Mouse (Mus musculus) ES-Bruce4 (cell line): ENCODE results near the gene Gm10715. TPM values are rescaled to one million over a fixed set of nuclear protein-coding genes. Genes with fewer than 3 reads are reported as not detected.
"Not testable (repeated sequence)": the region's sequence is repeated elsewhere in the genome, so short reads cannot be mapped to it uniquely, and the experiment has no call there.

Source experiments
- H3K27ac ChIP-seq: 2 replicates; pipeline ENCODE4 v1.5.1; 2012; ENCODE audit warnings: low read length, inconsistent platforms; ENCODE audit not compliant: insufficient read depth
- H3K27me3 ChIP-seq: 2 replicates; pipeline ENCODE4 v1.6.1; 2012; ENCODE audit warnings: mild to moderate bottlenecking, low read length, inconsistent platforms; ENCODE audit not compliant: control insufficient read depth, poor library complexity, insufficient read depth, severe bottlenecking
- H3K36me3 ChIP-seq: 2 replicates; pipeline ENCODE4 v1.6.1; 2012; ENCODE audit warnings: inconsistent platforms, mild to moderate bottlenecking, low read length, moderate library complexity; ENCODE audit not compliant: control insufficient read depth, poor library complexity, insufficient read depth, severe bottlenecking
- H3K4me1 ChIP-seq: one replicate; pipeline ENCODE4 v1.8.1; 2011; ENCODE audit warnings: low read length; ENCODE audit not compliant: control insufficient read depth, insufficient read depth
- H3K4me3 ChIP-seq: 2 replicates; pipeline ENCODE4 v1.5.1; 2011; ENCODE audit warnings: low read depth, mild to moderate bottlenecking, low read length
- H3K9ac ChIP-seq: 2 replicates; pipeline ENCODE4 v1.6.1; 2012; ENCODE audit warnings: low read depth, mild to moderate bottlenecking, inconsistent platforms; ENCODE audit not compliant: poor library complexity, severe bottlenecking
- H3K9me3 ChIP-seq: replicated peaks from 2 replicates; pipeline ENCODE4 v1.6.1; 2012; ENCODE audit warnings: mild to moderate bottlenecking, low read length, inconsistent platforms; ENCODE audit not compliant: control insufficient read depth, poor library complexity, insufficient read depth, severe bottlenecking
- EP300 ChIP-seq: IDR thresholded peaks from 2 replicates; pipeline ENCODE4 v1.6.1; 2011; ENCODE audit warnings: low read depth, low read length; ENCODE audit not compliant: insufficient read depth
- polyA plus RNA-seq: library from polyadenylated mRNA; stranded (reverse); fragments of >200 nt; gene quantifications from 2 replicates; pipeline ENCODE4 v1.2.4, GENCODE M21; 2011; ENCODE audit warnings: low read depth; ENCODE audit not compliant: missing spikeins, insufficient read depth, insufficient read length

Gm10715 gene
- not detected in 2 replicates for polyA plus RNA-seq

DNA sequence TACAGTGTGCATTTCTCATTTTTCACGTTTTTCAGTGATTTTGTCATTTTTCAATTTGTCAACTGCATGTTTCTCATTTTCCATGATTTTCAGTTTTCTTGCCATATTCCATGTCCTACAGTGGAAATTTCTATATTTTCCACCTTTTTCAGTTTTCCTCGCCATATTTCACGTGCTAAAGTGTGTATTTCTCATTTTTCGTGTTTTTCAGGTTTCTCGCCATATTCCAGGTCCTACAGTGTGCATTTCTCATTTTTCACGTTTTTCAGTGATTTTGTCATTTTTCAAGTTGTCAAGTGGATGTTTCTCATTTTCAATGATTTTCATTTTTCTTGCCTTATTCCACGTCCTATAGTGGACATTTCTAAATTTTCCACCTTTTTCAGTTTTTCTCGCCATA lies at the start of gene Gm10715:
Gm10715 (plus strand) TSS at position 301 of the 400 bp plus-strand sequence.
- H3K36me3 ChIP-seq, H3K4me1 ChIP-seq, H3K27me3 ChIP-seq, H3K27ac ChIP-seq, H3K9ac ChIP-seq, H3K4me3 ChIP-seq, H3K9me3 ChIP-seq: not testable (repeated sequence)

DNA sequence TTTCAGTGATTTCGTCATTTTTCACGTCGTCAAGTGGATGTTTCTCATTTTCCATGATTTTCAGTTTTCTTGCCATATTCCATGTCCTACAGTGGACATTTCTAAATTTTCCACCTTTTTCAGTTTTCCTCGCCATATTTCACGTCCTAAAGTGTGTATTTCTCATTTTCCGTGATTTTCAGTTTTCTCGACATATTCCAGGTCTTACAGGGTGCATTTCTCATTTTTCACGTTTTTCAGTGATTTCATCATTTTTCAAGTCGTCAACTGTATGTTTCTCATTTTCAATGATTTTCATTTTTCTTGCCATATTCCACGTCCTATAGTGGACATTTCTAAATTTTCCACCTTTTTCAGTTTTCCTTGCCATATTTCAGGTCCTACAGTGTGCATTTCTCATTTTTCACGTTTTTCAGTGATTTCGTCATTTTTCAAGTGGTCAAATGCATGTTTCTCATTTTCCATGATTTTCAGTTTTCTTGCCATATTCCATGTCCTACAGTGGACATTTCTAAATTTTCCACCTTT lies 36.2 kb upstream of the Gm10715 start, which contains the start of gene Gm10722:
Gm10722 (plus strand) TSS at position 478 of the 528 bp plus-strand sequence.
- not testable (repeated sequence) for H3K4me3 ChIP-seq, H3K36me3 ChIP-seq, H3K27me3 ChIP-seq, H3K27ac ChIP-seq, H3K9ac ChIP-seq, H3K9me3 ChIP-seq, H3K4me1 ChIP-seq

DNA sequence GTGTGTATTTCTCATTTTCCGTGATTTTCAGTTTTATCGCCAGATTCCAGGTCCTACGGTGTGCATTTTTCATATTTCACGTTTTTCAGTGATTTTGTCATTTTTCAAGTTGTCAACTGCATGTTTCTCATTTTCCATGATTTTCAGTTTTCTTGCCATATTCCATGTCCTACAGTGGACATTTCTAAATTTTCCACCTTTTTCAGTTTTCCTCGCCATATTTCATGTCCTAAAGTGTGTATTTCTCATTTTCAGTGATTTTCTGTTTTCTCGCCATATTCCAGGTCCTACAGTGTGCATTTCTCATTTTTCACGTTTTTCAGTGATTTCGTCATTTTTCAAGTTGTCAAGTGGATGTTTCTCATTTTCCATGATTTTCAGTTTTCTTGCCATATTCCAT lies 35.7 kb upstream of the Gm10715 start:
- not testable (repeated sequence) for H3K4me3 ChIP-seq, H3K27ac ChIP-seq, H3K9ac ChIP-seq, H3K9me3 ChIP-seq, H3K27me3 ChIP-seq, H3K36me3 ChIP-seq, H3K4me1 ChIP-seq

DNA sequence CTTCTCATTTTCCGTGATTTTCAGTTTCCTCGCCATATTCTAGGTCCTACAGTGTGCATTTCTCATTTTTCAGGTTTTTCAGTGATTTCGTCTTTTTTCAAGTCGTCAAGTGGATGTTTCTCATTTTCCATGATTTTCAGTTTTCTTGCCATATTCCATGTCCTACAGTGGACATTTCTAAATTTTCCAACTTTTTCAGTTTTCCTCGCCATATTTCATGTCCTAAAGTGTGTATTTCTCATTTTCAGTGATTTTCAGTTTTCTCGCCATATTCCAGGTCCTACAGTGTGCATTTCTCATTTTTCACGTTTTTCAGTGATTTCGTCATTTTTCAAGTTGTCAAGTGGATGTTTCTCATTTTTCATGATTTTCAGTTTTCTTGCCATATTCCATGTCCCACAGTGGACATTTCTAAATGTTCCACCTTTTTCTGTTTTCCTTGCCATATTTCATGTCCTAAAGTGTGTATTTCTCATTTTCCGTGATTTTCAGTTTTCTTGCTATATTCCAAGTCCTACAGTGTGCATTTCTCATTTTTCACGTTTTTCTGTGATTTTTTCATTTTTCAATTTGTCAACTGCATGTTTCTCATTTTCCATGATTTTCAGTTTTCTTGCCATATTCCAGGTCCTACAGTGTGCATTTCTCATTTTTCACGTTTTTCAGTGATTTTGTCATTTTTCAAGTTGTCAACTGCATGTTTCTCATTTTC lies 34.6 kb upstream of the Gm10715 start:
- 0 out of 2 replicates have a peak, but pooled peaks have one; percentile 18 for TF ChIP-seq EP300
- H3K27me3 ChIP-seq, H3K4me3 ChIP-seq, H3K4me1 ChIP-seq, H3K9ac ChIP-seq, H3K9me3 ChIP-seq, H3K36me3 ChIP-seq, H3K27ac ChIP-seq: not testable (repeated sequence)

- H3K27ac ChIP-seq, H3K4me1 ChIP-seq, H3K4me3 ChIP-seq, H3K9ac ChIP-seq, H3K27me3 ChIP-seq, H3K36me3 ChIP-seq: not testable (repeated sequence)
- H3K9me3 ChIP-seq = peaks cover 12% of the 10 kb centered on the region
Measured at GRCm38 (mm10) chr9:3002794-3003396, 33.8 kb upstream of the Gm10715 start, which contains the start of gene Gm11168. TSS of gene Gm11168 (plus strand) at chr9:3003346.

GRCm38 (mm10) chr9:3006179-3006578 lies 30.5 kb upstream of the Gm10715 start:
- not testable (repeated sequence) for H3K27ac ChIP-seq, H3K9ac ChIP-seq, H3K36me3 ChIP-seq, H3K27me3 ChIP-seq, H3K4me3 ChIP-seq, H3K4me1 ChIP-seq
- peaks cover 15% of the 10 kb centered on the region for H3K9me3 ChIP-seq

DNA sequence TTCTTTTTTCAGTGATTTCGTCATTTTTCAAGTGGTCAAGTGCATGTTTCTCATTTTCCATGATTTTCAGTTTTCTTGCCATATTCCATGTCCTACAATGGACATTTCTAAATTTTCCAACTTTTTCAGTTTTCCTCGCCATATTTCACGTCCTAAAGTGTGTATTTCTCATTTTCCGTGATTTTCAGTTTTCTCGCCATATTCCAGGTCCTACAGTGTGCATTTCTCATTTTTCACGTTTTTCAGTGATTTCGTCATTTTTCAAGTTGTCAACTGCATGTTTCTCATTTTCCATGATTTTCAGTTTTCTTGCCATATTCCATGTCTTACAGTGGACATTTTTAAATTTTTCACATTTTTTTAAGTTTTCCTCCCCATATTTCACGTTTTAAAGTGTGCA lies 30.0 kb upstream of the Gm10715 start:
- H3K27me3 ChIP-seq, H3K27ac ChIP-seq, H3K36me3 ChIP-seq, H3K4me3 ChIP-seq, H3K4me1 ChIP-seq, H3K9ac ChIP-seq: not testable (repeated sequence)
- H3K9me3 ChIP-seq = peaks cover 15% of the 10 kb centered on the region

- not testable (repeated sequence) for H3K4me3 ChIP-seq, H3K9ac ChIP-seq, H3K27me3 ChIP-seq, H3K4me1 ChIP-seq, H3K27ac ChIP-seq, H3K36me3 ChIP-seq
- peaks cover 12% of the 10 kb centered on the region for H3K9me3 ChIP-seq
Measured at GRCm38 (mm10) chr9:3007272-3007671, 29.4 kb upstream of the Gm10715 start.

DNA sequence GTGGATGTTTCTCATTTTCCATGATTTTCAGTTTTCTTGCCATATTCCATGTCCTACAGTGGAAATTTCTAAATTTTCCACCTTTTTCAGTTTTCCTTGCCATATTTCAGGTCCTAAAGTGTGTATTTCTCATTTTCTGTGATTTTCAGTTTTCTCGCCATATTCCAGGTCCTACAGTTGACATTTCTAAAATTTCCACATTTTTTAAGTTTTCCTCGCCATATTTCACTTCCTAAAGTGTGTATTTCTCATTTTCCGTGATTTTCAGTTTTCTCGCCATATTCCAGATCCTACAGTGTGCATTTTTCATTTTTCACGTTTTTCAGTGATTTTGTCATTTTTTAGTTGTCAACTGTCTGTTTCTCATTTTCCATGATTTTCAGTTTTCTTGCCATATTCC lies 27.3 kb upstream of the Gm10715 start:
- H3K27ac ChIP-seq, H3K27me3 ChIP-seq, H3K9me3 ChIP-seq, H3K4me1 ChIP-seq, H3K9ac ChIP-seq, H3K36me3 ChIP-seq, H3K4me3 ChIP-seq: not testable (repeated sequence)
